Mouse (Mus musculus): ENCODE measurements around the gene Actg1. TPM values are rescaled to one million over a fixed set of nuclear protein-coding genes. Genes with fewer than 3 reads are reported as not detected.

Actg1 gene
- polyA plus RNA-seq, 1 experiment: 2,484 TPM

- Histone ChIP-seq H3K9ac (ENCODE audit: low read depth, poor library complexity, severe bottlenecking) (no peak overlapping the region), H3K36me3 (ENCODE audit: control insufficient read depth, insufficient read depth, low read length, poor library complexity, severe bottlenecking) (0 out of 2 replicates have a peak, but pooled peaks cover 2% of the 10 kb centered on the region)
These were observed 29.0 kb upstream of the Actg1 start for GRCm38 (mm10) chr11:120377337-120377736.

DNA sequence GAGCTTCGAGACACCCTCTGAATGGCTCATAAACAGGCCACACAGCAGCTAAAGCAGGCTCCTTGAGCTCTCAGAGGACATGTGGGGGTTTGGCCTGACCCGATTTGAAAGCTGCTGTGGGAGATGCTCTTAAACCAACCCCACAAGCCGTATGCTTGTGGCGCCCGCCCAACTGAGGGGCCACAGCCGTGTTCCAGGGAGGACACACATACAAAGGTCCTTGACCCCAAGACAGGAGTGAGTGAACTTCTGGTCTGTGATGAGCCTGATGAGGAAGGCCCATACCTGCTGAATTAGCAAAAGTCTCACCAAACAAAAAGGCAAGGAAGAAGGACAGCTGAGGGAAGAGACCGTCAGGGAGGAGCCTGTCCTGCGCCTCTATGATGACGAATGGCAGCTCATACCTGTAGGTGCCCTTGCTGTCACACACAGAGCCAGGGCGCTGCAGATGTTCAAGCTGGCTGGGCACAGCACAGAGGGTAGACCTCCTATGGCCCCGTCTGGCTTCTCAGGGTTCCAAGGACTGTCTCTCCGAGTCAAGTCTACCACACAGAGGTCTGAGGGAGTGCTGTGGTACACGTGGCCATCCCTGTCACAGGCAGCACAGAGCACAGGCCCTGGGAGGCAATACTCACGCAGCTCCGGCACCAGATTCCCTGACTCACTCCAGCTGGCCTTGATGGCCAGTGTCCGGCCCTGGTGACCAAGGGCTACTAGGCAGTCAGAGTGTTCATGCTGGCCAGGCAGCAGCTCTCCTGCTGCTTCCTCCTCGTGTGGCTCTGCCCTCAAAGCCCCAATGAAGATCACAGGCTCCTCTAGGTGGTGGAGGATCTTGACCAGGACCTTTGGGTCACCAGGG is 28.2 kb upstream of the Actg1 start:
- no peaks in the 10 kb centered on the region for H3K4me1 ChIP-seq (ENCODE audit: control insufficient read depth, insufficient read depth, low read length)

More at GRCm38 (mm10) chr11:120377337-120377736, 29.0 kb upstream of the Actg1 start:
- no peaks in the 10 kb centered on the region for H3K9me3 ChIP-seq (replicated peaks; ENCODE audit: control insufficient read depth, insufficient read depth, low read length, poor library complexity, severe bottlenecking)
- no peak overlapping the region for H3K27ac ChIP-seq (ENCODE audit: insufficient read depth, low read length)
- no peaks in the 10 kb centered on the region for H3K27me3 ChIP-seq (ENCODE audit: control insufficient read depth, insufficient read depth, low read length, poor library complexity, severe bottlenecking)
- no peaks in the 10 kb centered on the region for H3K4me1 ChIP-seq (ENCODE audit: control insufficient read depth, insufficient read depth, low read length)
- H3K4me3 ChIP-seq (ENCODE audit: low read depth, low read length): no peak overlapping the region
- TF ChIP-seq CTCF (IDR thresholded peaks at IDR 0.05; ENCODE audit: low read depth, low read length): no peak
- TF ChIP-seq POLR2A (IDR thresholded peaks at IDR 0.05; ENCODE audit: insufficient read depth, low read length): no peak
- no peak for TF ChIP-seq EP300 (IDR thresholded peaks at IDR 0.05; ENCODE audit: insufficient read depth, low read depth, low read length)

GRCm38 (mm10) chr11:120375324-120375723 is 27.0 kb upstream of the Actg1 start:
- Histone ChIP-seq H3K9ac (ENCODE audit: low read depth, poor library complexity, severe bottlenecking) (no peak overlapping the region), H3K27me3 (ENCODE audit: control insufficient read depth, insufficient read depth, low read length, poor library complexity, severe bottlenecking) (no peaks in the 10 kb centered on the region), H3K4me1 (ENCODE audit: control insufficient read depth, insufficient read depth, low read length) (no peaks in the 10 kb centered on the region), H3K27ac (ENCODE audit: insufficient read depth, low read length) (no peak overlapping the region), H3K9me3 (replicated peaks; ENCODE audit: control insufficient read depth, insufficient read depth, low read length, poor library complexity, severe bottlenecking) (no peaks in the 10 kb centered on the region), H3K36me3 (ENCODE audit: control insufficient read depth, insufficient read depth, low read length, poor library complexity, severe bottlenecking) (no peaks in the 10 kb centered on the region), H3K4me3 (ENCODE audit: low read depth, low read length) (no peak overlapping the region)
- TF ChIP-seq POLR2A (IDR thresholded peaks at IDR 0.05; ENCODE audit: insufficient read depth, low read length) (no peak), EP300 (IDR thresholded peaks at IDR 0.05; ENCODE audit: insufficient read depth, low read depth, low read length) (no peak), CTCF (IDR thresholded peaks at IDR 0.05; ENCODE audit: low read depth, low read length) (no peak)

More for the DNA sequence above, 28.2 kb upstream of the Actg1 start:
- no peak overlapping the region for H3K27ac ChIP-seq (ENCODE audit: insufficient read depth, low read length)
- no peak overlapping the region for H3K9ac ChIP-seq (ENCODE audit: low read depth, poor library complexity, severe bottlenecking)
- H3K27me3 ChIP-seq (ENCODE audit: control insufficient read depth, insufficient read depth, low read length, poor library complexity, severe bottlenecking): no peaks in the 10 kb centered on the region
- no peaks in the 10 kb centered on the region for H3K36me3 ChIP-seq (ENCODE audit: control insufficient read depth, insufficient read depth, low read length, poor library complexity, severe bottlenecking)
- H3K4me3 ChIP-seq (ENCODE audit: low read depth, low read length): no peak overlapping the region
- no peak for TF ChIP-seq CTCF (IDR thresholded peaks at IDR 0.05; ENCODE audit: low read depth, low read length)
- TF ChIP-seq POLR2A (IDR thresholded peaks at IDR 0.05; ENCODE audit: insufficient read depth, low read length): no peak
- no peak for TF ChIP-seq EP300 (IDR thresholded peaks at IDR 0.05; ENCODE audit: insufficient read depth, low read depth, low read length)
- H3K9me3 ChIP-seq (replicated peaks; ENCODE audit: control insufficient read depth, insufficient read depth, low read length, poor library complexity, severe bottlenecking): no peaks in the 10 kb centered on the region

- TF ChIP-seq CTCF (IDR thresholded peaks at IDR 0.05; ENCODE audit: low read depth, low read length) (no peak), EP300 (IDR thresholded peaks at IDR 0.05; ENCODE audit: insufficient read depth, low read depth, low read length) (no peak), POLR2A (IDR thresholded peaks at IDR 0.05; ENCODE audit: insufficient read depth, low read length) (no peak)
- Histone ChIP-seq H3K36me3 (ENCODE audit: control insufficient read depth, insufficient read depth, low read length, poor library complexity, severe bottlenecking) (no peaks in the 10 kb centered on the region), H3K9me3 (replicated peaks; ENCODE audit: control insufficient read depth, insufficient read depth, low read length, poor library complexity, severe bottlenecking) (no peaks in the 10 kb centered on the region), H3K4me3 (ENCODE audit: low read depth, low read length) (no peak overlapping the region), H3K9ac (ENCODE audit: low read depth, poor library complexity, severe bottlenecking) (no peak overlapping the region), H3K27me3 (ENCODE audit: control insufficient read depth, insufficient read depth, low read length, poor library complexity, severe bottlenecking) (no peaks in the 10 kb centered on the region), H3K27ac (ENCODE audit: insufficient read depth, low read length) (no peak overlapping the region), H3K4me1 (ENCODE audit: control insufficient read depth, insufficient read depth, low read length) (no peaks in the 10 kb centered on the region)
These were observed 25.7 kb upstream of the Actg1 start for GRCm38 (mm10) chr11:120373820-120374586.

GRCm38 (mm10) chr11:120373025-120373424 is 24.7 kb upstream of the Actg1 start:
- Histone ChIP-seq H3K36me3 (ENCODE audit: control insufficient read depth, insufficient read depth, low read length, poor library complexity, severe bottlenecking) (no peaks in the 10 kb centered on the region), H3K9me3 (replicated peaks; ENCODE audit: control insufficient read depth, insufficient read depth, low read length, poor library complexity, severe bottlenecking) (no peaks in the 10 kb centered on the region), H3K4me3 (ENCODE audit: low read depth, low read length) (no peak overlapping the region), H3K27me3 (ENCODE audit: control insufficient read depth, insufficient read depth, low read length, poor library complexity, severe bottlenecking) (no peaks in the 10 kb centered on the region), H3K9ac (ENCODE audit: low read depth, poor library complexity, severe bottlenecking) (no peak overlapping the region), H3K27ac (ENCODE audit: insufficient read depth, low read length) (no peak overlapping the region), H3K4me1 (ENCODE audit: control insufficient read depth, insufficient read depth, low read length) (no peaks in the 10 kb centered on the region)
- TF ChIP-seq POLR2A (IDR thresholded peaks at IDR 0.05; ENCODE audit: insufficient read depth, low read length) (no peak), CTCF (IDR thresholded peaks at IDR 0.05; ENCODE audit: low read depth, low read length) (peak; percentile 83)
